Mouse (Mus musculus) splenic B cell, adult 2 months (primary cell): ENCODE measurements around the gene Ing3.

Experiments
- DNase-seq: peaks from one replicate; pipeline ENCODE4 v3.0.0-alpha.2; 2011; ENCODE audit warnings: low read depth, low spot score
- H3K27me3 ChIP-seq: 2 replicates; pipeline ENCODE4 v1.6.1; 2012; ENCODE audit warnings: mild to moderate bottlenecking, low read length, moderate library complexity, mixed read lengths; ENCODE audit not compliant: control insufficient read depth, poor library complexity, insufficient read depth, severe bottlenecking
- H3K36me3 ChIP-seq: 2 replicates; pipeline ENCODE4 v1.6.1; 2012; ENCODE audit warnings: mild to moderate bottlenecking, low read length, moderate library complexity, mixed read lengths; ENCODE audit not compliant: control insufficient read depth, poor library complexity, insufficient read depth, severe bottlenecking

Ing3 gene

DNA sequence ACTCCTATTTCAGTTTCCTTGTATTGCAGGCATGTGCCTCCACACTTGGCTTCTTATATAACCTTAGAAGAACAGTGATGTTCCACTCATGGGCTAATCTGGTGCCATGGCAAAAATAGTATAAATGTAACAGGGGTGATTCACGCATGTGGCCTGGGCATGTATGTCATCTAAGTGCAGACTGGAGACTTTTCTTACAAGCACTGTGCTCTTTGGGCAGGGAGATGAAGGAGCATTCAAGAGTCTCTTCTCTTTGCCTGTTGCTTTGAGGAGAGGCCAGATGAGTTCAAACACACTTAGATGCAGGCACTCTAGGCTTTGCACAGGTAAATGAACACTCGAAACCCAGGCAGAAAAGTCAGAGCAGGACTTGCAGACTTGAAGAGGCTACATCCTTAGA, 74.8 kb downstream of the Ing3 start:
- DNase-seq = no peak
- no peaks in the 10 kb centered on the region for H3K27me3 ChIP-seq
- no peaks in the 10 kb centered on the region for H3K36me3 ChIP-seq
